Mouse (Mus musculus) thymus, postnatal 14 days (tissue): ENCODE results near the gene Ptrhd1.

Experiments
- DNase-seq: peaks from one replicate; pipeline ENCODE4 v3.0.0; 2021

The Ptrhd1 gene

DNA sequence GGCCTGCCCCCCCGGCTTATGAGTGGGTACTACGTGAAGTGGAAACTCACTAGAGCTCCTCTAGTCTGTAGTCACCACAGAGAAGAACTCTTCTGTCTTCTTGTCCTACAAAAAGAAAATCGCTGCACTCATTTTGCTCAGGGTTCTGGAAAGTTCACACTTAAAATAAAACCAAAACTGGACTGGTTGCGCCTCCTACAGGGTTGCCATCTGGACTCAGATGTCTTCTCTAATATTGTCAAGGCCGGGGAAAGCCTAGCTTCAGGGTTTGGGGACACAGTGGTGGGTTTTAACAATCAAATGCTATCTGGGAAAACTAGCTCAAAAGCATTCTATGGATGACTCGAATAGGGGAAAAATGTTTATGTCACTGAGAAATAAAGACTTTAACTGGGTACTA lies 16.0 kb downstream of the Ptrhd1 start:
- DNase-seq, result no peak

DNA sequence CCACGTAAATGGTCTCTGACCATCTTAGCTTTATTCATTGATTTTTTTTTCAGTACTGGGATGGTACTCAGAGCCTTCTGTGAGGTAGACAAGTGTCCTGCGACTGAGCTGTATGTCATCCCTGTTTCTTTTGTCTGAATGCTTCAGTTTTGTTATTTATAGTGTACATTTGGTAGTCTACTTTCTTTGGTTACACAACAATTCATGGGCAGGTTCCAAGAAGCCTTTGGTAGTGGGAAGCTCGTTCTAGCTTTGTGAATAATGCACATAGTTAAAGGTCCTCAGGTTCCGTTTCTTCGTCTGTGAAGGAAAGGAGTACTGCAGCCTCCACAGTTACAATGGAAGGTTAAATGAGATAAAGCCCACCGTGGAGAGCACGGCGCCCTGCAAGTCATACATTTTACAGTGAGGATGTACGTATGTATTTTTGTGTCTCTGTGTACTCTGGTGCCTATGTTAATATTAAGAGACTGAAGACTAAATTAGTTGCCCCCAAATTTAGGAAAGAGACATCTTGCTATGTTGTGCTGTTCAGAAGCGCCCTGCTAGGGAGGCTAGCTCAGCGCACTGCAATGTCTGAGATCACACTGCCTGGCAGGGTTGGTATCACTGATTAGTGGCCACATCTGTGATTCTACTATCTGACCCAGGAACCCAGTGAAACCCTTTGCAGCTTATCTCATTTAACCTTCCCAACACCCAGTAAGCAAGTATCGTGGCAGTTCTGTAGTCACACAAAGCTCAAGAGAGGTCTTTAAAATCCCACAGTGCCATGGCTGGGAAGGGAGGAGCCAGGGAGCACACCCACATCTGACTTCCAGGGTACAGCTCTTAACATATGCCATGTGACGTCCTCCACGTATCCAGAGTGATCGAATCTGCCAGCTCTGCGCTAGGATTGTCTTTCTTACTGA lies 19.2 kb downstream of the Ptrhd1 start:
- no peak for DNase-seq

DNA sequence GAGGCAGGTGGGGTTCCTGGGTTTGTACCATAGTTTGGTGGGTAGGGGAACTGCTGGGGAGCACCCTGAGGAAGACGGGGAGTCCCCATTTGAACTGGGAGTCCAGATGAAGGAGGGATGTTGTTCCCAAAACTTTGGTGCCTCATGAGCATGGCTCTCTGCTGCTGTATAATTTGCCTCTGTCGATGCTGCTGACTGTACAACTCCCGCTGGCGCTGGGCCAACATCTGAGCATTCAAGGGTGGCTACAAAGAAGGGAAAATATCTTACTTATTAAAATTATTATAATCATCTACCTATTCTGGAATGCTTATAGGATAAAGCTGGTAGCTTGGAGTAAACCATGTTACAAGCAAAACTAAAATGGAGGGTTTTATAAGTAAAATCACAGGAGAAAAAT lies 33.9 kb downstream of the Ptrhd1 start:
- no peak for DNase-seq

DNA sequence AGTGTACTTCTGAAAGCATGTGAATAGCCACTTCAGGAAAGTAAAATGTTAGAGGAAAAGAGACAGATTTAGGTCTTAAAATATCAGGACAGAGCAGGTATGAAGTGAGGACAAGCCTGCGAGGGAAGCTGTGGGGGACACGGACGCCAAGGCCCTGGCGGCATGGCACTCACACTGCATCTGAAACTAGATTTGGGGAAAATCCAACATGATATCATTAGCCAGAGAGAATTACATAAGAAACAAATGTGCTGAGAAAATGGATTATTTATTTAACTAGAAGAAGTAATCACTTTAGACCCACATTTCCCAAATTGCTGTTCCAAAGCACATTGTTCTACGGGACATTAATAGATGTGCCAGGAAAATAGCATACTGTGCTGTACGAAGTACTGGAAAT lies 37.3 kb downstream of the Ptrhd1 start:
- no peak for DNase-seq

DNA sequence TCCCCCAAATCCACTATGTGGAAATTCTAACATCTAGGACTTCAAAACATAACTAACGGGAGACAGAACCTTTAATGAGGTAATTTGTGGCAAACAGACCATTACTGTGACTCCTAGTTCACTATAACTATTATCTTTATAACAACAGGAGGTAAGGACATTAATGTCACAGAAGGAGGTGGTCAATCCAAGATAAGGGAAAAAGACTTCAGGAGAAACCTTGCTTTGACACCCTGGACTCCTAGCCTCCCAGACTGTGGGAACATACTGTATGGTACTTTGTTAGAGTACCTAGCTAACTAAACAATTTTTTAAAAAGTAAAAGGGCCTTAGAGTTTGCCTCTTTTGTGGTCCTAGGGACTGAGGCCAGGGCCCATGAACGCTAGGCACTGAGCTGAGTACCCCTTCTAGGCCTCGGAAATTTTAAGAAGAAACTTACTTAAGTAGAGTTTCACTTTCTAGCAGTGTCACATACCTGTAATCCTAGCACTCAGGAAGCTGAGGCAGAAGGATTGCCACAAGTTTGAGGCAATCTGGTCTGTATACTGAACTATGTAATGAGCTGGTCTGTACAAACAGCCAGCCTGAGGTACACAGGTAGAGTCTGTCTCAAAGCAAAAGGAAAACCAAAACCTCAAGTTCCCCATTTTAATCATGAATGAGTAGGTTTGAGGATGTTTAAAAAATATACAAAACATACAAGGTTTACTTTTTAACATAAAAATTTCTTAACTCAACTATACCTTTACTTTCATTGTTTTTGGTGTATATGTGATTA lies 45.3 kb downstream of the Ptrhd1 start:
- no peak for DNase-seq

DNA sequence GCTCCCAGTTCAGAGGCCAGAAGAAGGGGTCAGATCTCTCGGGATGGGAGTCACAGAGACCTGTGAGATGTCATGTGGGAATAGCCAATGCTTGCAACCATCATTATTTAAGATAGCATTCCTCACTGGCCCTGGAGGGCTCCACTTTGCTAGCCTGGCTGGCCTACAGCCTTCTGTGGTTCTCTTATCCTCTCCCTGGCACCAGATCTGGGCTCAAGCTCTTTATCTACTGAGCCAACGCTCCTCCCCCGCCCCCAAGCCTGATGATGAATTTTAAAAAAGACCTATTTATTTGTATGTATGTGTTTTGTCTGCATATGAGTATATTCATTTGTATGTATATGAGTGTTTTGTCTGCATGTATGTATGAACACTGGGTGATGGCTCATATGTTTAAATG lies 46.1 kb downstream of the Ptrhd1 start:
- no peak for DNase-seq

DNA sequence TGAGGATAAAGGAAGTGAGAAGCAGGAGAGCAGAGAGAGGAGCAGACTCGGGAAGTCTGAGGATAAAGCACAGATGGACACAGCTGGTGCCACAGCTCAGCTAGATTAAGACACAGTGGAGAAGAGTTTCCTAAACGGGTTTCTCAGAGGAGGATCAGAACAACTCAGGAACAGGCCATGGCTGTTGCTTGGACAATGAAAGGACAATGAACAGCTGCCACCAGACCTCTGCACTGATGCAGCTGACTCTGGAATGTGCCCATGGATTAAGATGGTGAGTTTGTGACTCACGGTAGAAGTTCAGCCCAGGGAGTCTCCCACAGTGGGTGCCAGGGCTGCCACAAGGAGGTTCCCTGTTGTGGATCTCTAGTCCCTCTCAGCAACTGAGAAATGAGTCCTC lies 51.4 kb downstream of the Ptrhd1 start:
- DNase-seq, result no peak
